Mouse (Mus musculus) liver, embryonic 14.5 days (tissue): ENCODE measurements around the gene Trim9. TPM values are rescaled to one million over a fixed set of nuclear protein-coding genes. Genes with fewer than 3 reads are reported as not detected.

Source experiments
- ATAC-seq: fragments of 200-750 bp; cut with Nextera tagmentation; 2 replicates; pipeline ENCODE4 v1.8.0; 2017; ENCODE audit warnings: moderate number of reproducible peaks, mild to moderate bottlenecking, moderate library complexity; ENCODE audit not compliant: insufficient read depth
- DNase-seq, 3 experiments: peaks; one replicate each; pipeline ENCODE4 v3.0.0-alpha.2; 2012 to 2013; ENCODE audit warnings: low read depth in 3 of 3, low spot score in 3 of 3
- H3K27ac ChIP-seq: fragments of 300-500 bp; sonication (generic); 2 replicates; pipeline ENCODE4 v1.5.1; 2014; ENCODE audit warnings: moderate library complexity, mild to moderate bottlenecking, control low read depth, inconsistent platforms
- H3K27me3 ChIP-seq: fragments of 300-500 bp; sonication (generic); 2 replicates; pipeline ENCODE4 v1.6.1; 2014; ENCODE audit warnings: mild to moderate bottlenecking, low read length, moderate library complexity; ENCODE audit not compliant: control insufficient read depth, insufficient read depth
- H3K36me3 ChIP-seq: fragments of 300-500 bp; sonication (generic); replicated peaks from 2 replicates; pipeline ENCODE4 v1.6.1; 2014; ENCODE audit warnings: low read depth; ENCODE audit not compliant: control insufficient read depth, insufficient read depth
- H3K4me1 ChIP-seq, 2 experiments: fragments of 200-500 bp in 1 of 2; fragments of 300-500 bp in 1 of 2; sonication (generic) in 1 of 2; replicated peaks; 2 replicates each; pipeline ENCODE4 v1.6.1; 2012 to 2014; ENCODE audit warnings: antibody characterized with exemption in 1 of 2, inconsistent platforms in 1 of 2, low read length in 1 of 2; ENCODE audit not compliant: control insufficient read depth in 2 of 2, insufficient read depth in 2 of 2
- H3K4me2 ChIP-seq: fragments of 300-500 bp; sonication (generic); 2 replicates; pipeline ENCODE4 v1.6.1; 2014; ENCODE audit warnings: low read depth, mild to moderate bottlenecking, control low read depth, moderate library complexity
- H3K4me3 ChIP-seq, 2 experiments: fragments of 200-500 bp in 1 of 2; fragments of 300-500 bp in 1 of 2; sonication (generic) in 1 of 2; 2 replicates each; pipeline ENCODE4 v1.5.1; 2012 to 2014; ENCODE audit warnings: low read depth in 2 of 2, low read length in 2 of 2, mild to moderate bottlenecking in 2 of 2, control low read depth in 1 of 2, inconsistent platforms in 1 of 2, moderate library complexity in 1 of 2; ENCODE audit not compliant: insufficient read depth in 1 of 2
- H3K9ac ChIP-seq: fragments of 300-500 bp; sonication (generic); replicated peaks from 2 replicates; pipeline ENCODE4 v1.6.1; 2014; ENCODE audit warnings: mild to moderate bottlenecking, control low read depth, moderate library complexity
- H3K9me3 ChIP-seq: fragments of 300-500 bp; sonication (generic); 2 replicates; pipeline ENCODE4 v1.6.1; 2016; ENCODE audit warnings: low read length, mixed read lengths; ENCODE audit not compliant: control insufficient read depth
- CTCF ChIP-seq: IDR thresholded peaks from 2 replicates; pipeline ENCODE4 v1.5.1; 2016; ENCODE audit warnings: antibody characterized with exemption, low read depth, control low read depth
- EP300 ChIP-seq: IDR thresholded peaks from 2 replicates; pipeline ENCODE4 v1.6.1; 2016; ENCODE audit warnings: antibody characterized with exemption, low read depth
- WGBS: fragments of 180-500 bp; shearing (Covaris S2); extraction: QIAGEN DNeasy Blood & Tissue Kit; methylation state at CpG from one replicate; pipeline ENCODE4 v1.1.7; 2014; ENCODE audit not compliant: insufficient replicate concordance; 5-methylcytosine and 5-hydroxymethylcytosine counted together
- polyA plus RNA-seq, 2 experiments: library from polyadenylated mRNA; depleted of rRNA in 1 of 2; stranded (reverse) in 1 of 2; unstranded in 1 of 2; fragments of >200 nt; fragmentation: Nextera tagmentation in 1 of 2; extraction: Ambion mirVana in 1 of 2; gene quantifications; 2 replicates each; pipeline versions ENCODE4 v1.2.1 to v1.2.3; 2012 to 2014

Gene Trim9
- polyA plus RNA-seq, 2 experiments: 0.01 to 0.04 TPM

DNA sequence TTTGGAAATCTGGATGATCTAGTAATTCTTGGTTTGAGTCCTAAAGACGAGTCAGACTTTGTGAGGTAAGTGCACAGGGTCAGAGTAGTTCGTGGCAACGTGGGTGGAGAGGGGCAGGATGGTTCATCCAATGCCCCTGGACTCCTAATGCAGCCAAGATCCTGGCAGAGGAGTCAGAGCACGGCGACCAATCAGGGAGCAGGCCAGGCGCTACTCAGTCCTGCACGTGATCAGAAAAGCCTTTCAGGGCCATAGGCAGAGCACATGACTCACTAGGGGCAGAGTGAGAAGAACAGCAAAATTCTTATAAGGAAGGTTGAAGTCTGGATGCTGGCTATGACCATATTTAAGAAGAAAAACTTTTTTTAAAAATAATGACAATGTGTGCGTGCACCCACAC, 143.0 kb downstream of the Trim9 start:
- Histone ChIP-seq H3K9ac (no peak overlapping the region), H3K27ac (no peak overlapping the region), H3K4me3 (no peak overlapping the region), H3K9me3 (no peaks in the 10 kb centered on the region), H3K4me2 (no peak overlapping the region), H3K4me1 (no peaks in the 10 kb centered on the region), H3K27me3 (no peaks in the 10 kb centered on the region), H3K36me3 (no peaks in the 10 kb centered on the region; the same call in 1 of the 2 replicates)
- TF ChIP-seq CTCF (no peak), EP300 (no peak)
- 65% methylated on average over 8 of the region's 8 CpGs for WGBS
- DNase-seq (no peak), ATAC-seq (no peak)

DNA sequence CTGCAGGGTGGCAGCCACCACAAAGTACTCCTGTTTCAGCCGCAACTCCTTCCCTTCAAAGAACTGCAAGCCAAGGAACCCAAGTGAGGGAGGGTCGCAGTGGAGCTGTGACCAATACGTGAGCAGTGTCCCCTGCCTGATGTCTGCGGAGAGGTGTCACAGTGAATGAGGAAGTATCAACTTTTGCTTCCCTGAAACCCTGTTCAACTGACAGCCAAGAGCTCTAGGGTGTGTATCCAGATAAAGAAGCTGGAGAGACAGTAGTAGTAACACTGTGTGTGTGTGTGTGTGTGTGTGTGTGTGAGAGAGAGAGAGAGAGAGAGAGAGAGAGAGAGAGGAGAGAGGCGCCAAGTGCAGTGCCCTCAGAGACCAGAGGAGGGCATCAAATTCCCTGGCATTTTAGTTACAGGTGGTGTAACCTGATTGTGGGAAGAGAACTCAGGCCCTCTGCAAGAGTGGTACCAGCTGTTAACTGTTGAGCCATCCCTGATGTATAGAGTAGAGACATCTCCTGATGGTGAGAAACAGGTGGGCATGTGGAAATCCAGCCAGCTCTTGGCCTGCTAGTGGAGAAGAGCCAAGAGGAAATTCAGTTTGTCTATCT, 145.4 kb downstream of the Trim9 start:
- TF ChIP-seq CTCF (peak; percentile 47), EP300 (no peak)
- Histone ChIP-seq H3K36me3 (no peaks in the 10 kb centered on the region; the same call in 1 of the 2 replicates), H3K9ac (no peak overlapping the region), H3K27ac (no peak overlapping the region), H3K4me3 (no peak overlapping the region), H3K9me3 (no peaks in the 10 kb centered on the region), H3K4me1 (no peaks in the 10 kb centered on the region), H3K4me2 (no peak overlapping the region), H3K27me3 (no peaks in the 10 kb centered on the region)
- no peak for DNase-seq
- WGBS: 26% methylated on average over 5 of the region's 5 CpGs
- ATAC-seq: no peak

DNA sequence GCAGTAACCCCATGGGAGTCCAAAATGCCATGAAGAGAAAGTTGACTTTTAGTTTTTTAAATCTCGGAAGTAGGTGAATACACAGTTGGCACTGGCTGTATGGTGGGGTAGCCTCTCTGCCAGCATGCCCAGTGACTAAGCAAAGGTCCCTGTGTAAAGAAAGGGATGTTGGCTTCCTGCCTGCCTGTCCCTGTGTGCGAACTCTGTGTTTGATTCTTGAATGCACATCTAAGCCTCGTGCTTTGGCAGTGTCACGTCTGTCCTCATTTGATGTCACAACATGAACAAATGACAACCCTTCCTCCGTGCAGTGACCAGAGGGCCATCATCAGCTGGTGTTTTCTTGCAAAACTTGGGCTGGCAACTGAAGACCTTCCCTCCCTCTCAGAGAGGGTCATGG, 151.1 kb downstream of the Trim9 start:
- 72% methylated on average over 5 of the region's 5 CpGs for WGBS
- no peaks in the 10 kb centered on the region for H3K27me3 ChIP-seq
- H3K4me3 ChIP-seq: no peak overlapping the region
- no peaks in the 10 kb centered on the region for H3K4me1 ChIP-seq
- ATAC-seq (no peak), DNase-seq (no peak)
- TF ChIP-seq CTCF (no peak), EP300 (no peak)
- H3K9me3 ChIP-seq: no peaks in the 10 kb centered on the region
- no peak overlapping the region for H3K4me2 ChIP-seq
- no peak overlapping the region for H3K9ac ChIP-seq
- no peak overlapping the region for H3K27ac ChIP-seq
- no peaks in the 10 kb centered on the region; the same call in 1 of the 2 replicates for H3K36me3 ChIP-seq

DNA sequence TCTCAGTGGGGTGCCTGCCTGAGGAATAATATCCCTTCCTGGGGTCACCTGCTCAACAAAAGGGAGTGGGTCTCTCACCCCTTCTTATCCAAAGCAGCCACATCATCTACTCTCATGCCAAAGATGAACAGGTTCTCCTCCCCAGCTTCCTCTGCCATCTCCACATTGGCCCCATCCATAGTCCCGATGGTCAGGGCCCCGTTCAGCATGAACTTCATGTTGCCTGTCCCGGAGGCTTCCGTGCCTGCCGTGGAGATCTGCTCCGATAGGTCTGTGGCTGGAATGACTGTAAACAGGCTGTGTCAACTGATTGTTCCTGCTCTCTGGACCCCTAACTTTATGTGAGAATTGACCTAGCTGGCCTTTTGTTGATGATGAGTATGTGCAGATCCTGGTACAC, 152.0 kb downstream of the Trim9 start:
- Histone ChIP-seq H3K9ac (no peak overlapping the region), H3K27me3 (no peaks in the 10 kb centered on the region), H3K27ac (no peak overlapping the region), H3K4me3 (no peak overlapping the region), H3K4me2 (no peak overlapping the region), H3K36me3 (no peaks in the 10 kb centered on the region; the same call in 1 of the 2 replicates), H3K9me3 (no peaks in the 10 kb centered on the region), H3K4me1 (no peaks in the 10 kb centered on the region)
- no peak for DNase-seq
- ATAC-seq: no peak
- 88% methylated on average over 6 of the region's 6 CpGs for WGBS
- TF ChIP-seq CTCF: no peak
- TF ChIP-seq EP300: no peak

Other genes with a start within 250 kb of the Trim9 start
- gene Nin, start 233.9 kb downstream of the Trim9 start, polyA plus RNA-seq (2012; rRNA removed): 2.9 and 3.9 TPM in 2 replicates
- 2.8 and 3.7 TPM in 2 replicates for gene Nin, start 233.9 kb downstream of the Trim9 start, polyA plus RNA-seq (2014; fragmentation: Nextera tagmentation; extraction: Ambion mirVana)
- gene Abhd12b, start 193.5 kb downstream of the Trim9 start, polyA plus RNA-seq (2012; rRNA removed): not detected in 2 replicates
- not detected in 2 replicates for gene Abhd12b, start 193.5 kb downstream of the Trim9 start, polyA plus RNA-seq (2014; fragmentation: Nextera tagmentation; extraction: Ambion mirVana)
- 20.6 and 29.5 TPM in 2 replicates for gene Pygl, start 116.1 kb downstream of the Trim9 start, polyA plus RNA-seq (2012; rRNA removed)
- 47.9 and 51.7 TPM in 2 replicates for gene Pygl, start 116.1 kb downstream of the Trim9 start, polyA plus RNA-seq (2014; fragmentation: Nextera tagmentation; extraction: Ambion mirVana)
- 19.7 and 32.9 TPM in 2 replicates for gene Tmx1, start 105.5 kb upstream of the Trim9 start, polyA plus RNA-seq (2012; rRNA removed)
- gene Tmx1, start 105.5 kb upstream of the Trim9 start, polyA plus RNA-seq (2014; fragmentation: Nextera tagmentation; extraction: Ambion mirVana): 86.2 and 87.8 TPM in 2 replicates